Mouse (Mus musculus): Measurements from ENCODE around the gene Adgrv1. TPM values are rescaled to one million over a fixed set of nuclear protein-coding genes. Genes with fewer than 3 reads are reported as not detected.

Gene Adgrv1
- polyA plus RNA-seq (2017; shearing (Covaris generic)), result 0.54 TPM

GRCm38 (mm10) chr13:81632720-81633415 is at the start of gene Adgrv1:
Gene Adgrv1, minus strand, starts transcription at chr13:81633154.

GRCm38 (mm10) chr13:81657351-81658052 is 24.5 kb upstream of the Adgrv1 start, which contains the start of gene Lysmd3:
Gene Lysmd3, plus strand, starts transcription at chr13:81657663.

Other genes with a start within 250 kb of the Adgrv1 start
- 19.2 TPM for gene Lysmd3, start 24.5 kb upstream of the Adgrv1 start, polyA plus RNA-seq (2017; shearing (Covaris generic))
- gene Polr3g, start 77.9 kb upstream of the Adgrv1 start, polyA plus RNA-seq (2017; shearing (Covaris generic)), result 12.1 TPM
- 16.4 TPM for gene Mblac2, start 78.2 kb upstream of the Adgrv1 start, polyA plus RNA-seq (2017; shearing (Covaris generic))
- gene Cetn3, start 149.9 kb upstream of the Adgrv1 start, polyA plus RNA-seq (2017; shearing (Covaris generic)), result 176 TPM

All from activated CD4-positive, CD25-positive, alpha-beta regulatory T cell, adult 9 weeks (primary cell).